Mouse (Mus musculus): ENCODE results near the gene Zscan20. TPM values are rescaled to one million over a fixed set of nuclear protein-coding genes. Genes with fewer than 3 reads are reported as not detected.

The Zscan20 gene
- total RNA-seq (2022) = 10 to 100 TPM in 1 of 4 experiments, 1 to 10 TPM in 3; 6.2 to 11.9 (median 8.5) TPM

GRCm38 (mm10) chr4:128609925-128610402 lies at the start of gene Zscan20:
TSS of gene Zscan20 (minus strand) at chr4:128610098.
- peak; percentile 77 to 99 for DNase-seq (ENCODE audit: low spot score in 2 of 2)

GRCm38 (mm10) chr4:128655446-128655845 lies 45.5 kb upstream of the Zscan20 start:
- no peak for DNase-seq (ENCODE audit: low spot score in 2 of 2)

- peak; percentile 93 to 98 for DNase-seq (ENCODE audit: low spot score in 2 of 2)
Measured at GRCm38 (mm10) chr4:128654505-128655381, 44.8 kb upstream of the Zscan20 start, which contains the start of gene Phc2. TSS of gene Phc2 (plus strand) at chr4:128654702.

- no peak for DNase-seq (ENCODE audit: low spot score in 2 of 2)
Measured at GRCm38 (mm10) chr4:128652584-128653298, 42.8 kb upstream of the Zscan20 start.

- no peak for DNase-seq (ENCODE audit: low spot score in 2 of 2)
Measured at GRCm38 (mm10) chr4:128651530-128651929, 41.6 kb upstream of the Zscan20 start.

- no peak for DNase-seq (ENCODE audit: low spot score in 2 of 2)
Measured at GRCm38 (mm10) chr4:128648567-128649255, 38.8 kb upstream of the Zscan20 start.

GRCm38 (mm10) chr4:128646762-128647161 lies 36.9 kb upstream of the Zscan20 start:
- no peak for DNase-seq (ENCODE audit: low spot score in 2 of 2)

- DNase-seq (ENCODE audit: low spot score in 2 of 2) = no peak
Measured at GRCm38 (mm10) chr4:128645896-128646295, 36.0 kb upstream of the Zscan20 start.

GRCm38 (mm10) chr4:128641766-128642717 lies 32.1 kb upstream of the Zscan20 start:
- no peak for DNase-seq (ENCODE audit: low spot score in 2 of 2)

- no peak for DNase-seq (ENCODE audit: low spot score in 2 of 2)
Measured at GRCm38 (mm10) chr4:128638265-128638923, 28.5 kb upstream of the Zscan20 start.

GRCm38 (mm10) chr4:128637250-128637649 lies 27.4 kb upstream of the Zscan20 start:
- no peak for DNase-seq (ENCODE audit: low spot score in 2 of 2)

- no peak for DNase-seq (ENCODE audit: low spot score in 2 of 2)
Measured at GRCm38 (mm10) chr4:128635894-128636585, 26.1 kb upstream of the Zscan20 start.

GRCm38 (mm10) chr4:128635451-128635850 lies 25.6 kb upstream of the Zscan20 start:
- DNase-seq (ENCODE audit: low spot score in 2 of 2) = no peak

- no peak for DNase-seq (ENCODE audit: low spot score in 2 of 2)
Measured at GRCm38 (mm10) chr4:128621109-128621508, 11.2 kb upstream of the Zscan20 start.

- DNase-seq (ENCODE audit: low spot score in 2 of 2) = no peak
Measured at GRCm38 (mm10) chr4:128620572-128620971, 10.7 kb upstream of the Zscan20 start.

GRCm38 (mm10) chr4:128618963-128619362 lies 9.1 kb upstream of the Zscan20 start:
- no peak for DNase-seq (ENCODE audit: low spot score in 2 of 2)

GRCm38 (mm10) chr4:128618246-128618911 lies 8.5 kb upstream of the Zscan20 start, which contains the start of gene Tlr12:
TSS of gene Tlr12 (minus strand) at chr4:128618619.
- no peak for DNase-seq (ENCODE audit: low spot score in 2 of 2)

GRCm38 (mm10) chr4:128617363-128618120 lies 7.6 kb upstream of the Zscan20 start:
- DNase-seq (ENCODE audit: low spot score in 2 of 2) = no peak

Data from left cerebral cortex, adult 8-10 months (tissue).